Mouse (Mus musculus) spleen, adult 2 months (tissue): ENCODE data around the gene Ppp1ca.

ENCODE experiments used
- CTCF ChIP-seq: fragments of 200-500 bp; IDR thresholded peaks from 2 replicates; pipeline ENCODE4 v1.5.1; 2011; ENCODE audit warnings: mild to moderate bottlenecking, inconsistent platforms; ENCODE audit not compliant: insufficient read depth, insufficient read length, insufficient replicate concordance; ENCODE audit errors: extremely low read depth
- POLR2A ChIP-seq: fragments of 200-500 bp; IDR thresholded peaks from 2 replicates; pipeline ENCODE4 v1.6.1; 2011; ENCODE audit warnings: low read depth, low read length, inconsistent platforms

GRCm38 (mm10) chr19:4197180-4197579 lies 5.3 kb downstream of the Ppp1ca start:
- no peak for TF ChIP-seq CTCF
- no peak for TF ChIP-seq POLR2A
